Mouse (Mus musculus): ENCODE results near the gene Olfr491. TPM values are rescaled to one million over a fixed set of nuclear protein-coding genes. Genes with fewer than 3 reads are reported as not detected.

The Olfr491 gene
- not detected in 2 replicates for polyA plus RNA-seq (2012; rRNA removed)

GRCm38 (mm10) chr7:108313151-108313550 lies at the start of gene Olfr491:
Gene Olfr491, plus strand, starts transcription at chr7:108313451.
- 33% methylated on average over 1 of the region's 1 CpGs for WGBS
- no peak for DNase-seq (ENCODE audit: low read depth, low spot score)

GRCm38 (mm10) chr7:108288834-108289233 lies 24.4 kb upstream of the Olfr491 start, which contains the start of gene Olfr490:
Gene Olfr490, minus strand, starts transcription at chr7:108288934.
- no peak for DNase-seq (ENCODE audit: low read depth, low spot score)

GRCm38 (mm10) chr7:108323574-108323973 lies 10.3 kb downstream of the Olfr491 start, which contains the start of gene Olfr492:
Gene Olfr492, minus strand, starts transcription at chr7:108323674.
- no peak for DNase-seq (ENCODE audit: low read depth, low spot score)
- WGBS, result 69% methylated on average over 2 of the region's 2 CpGs

- WGBS, result 45% methylated on average over 1 of the region's 1 CpGs
- no peak for DNase-seq (ENCODE audit: low read depth, low spot score)
These were observed 33.6 kb downstream of the Olfr491 start, which contains the start of gene Olfr493 for GRCm38 (mm10) chr7:108346879-108347278. Gene Olfr493, minus strand, starts transcription at chr7:108346979.

- no peak for DNase-seq (ENCODE audit: low read depth, low spot score)
- WGBS, result 72% methylated on average over 3 of the region's 3 CpGs
These were observed 51.8 kb downstream of the Olfr491 start, which contains the start of gene Olfr494 for GRCm38 (mm10) chr7:108365035-108365434. Gene Olfr494, plus strand, starts transcription at chr7:108365335.

Other genes with a start within 250 kb of the Olfr491 start
- gene Olfr480, start 246.1 kb upstream of the Olfr491 start, polyA plus RNA-seq (2012; rRNA removed), result not detected in 2 replicates
- not detected in 2 replicates for gene Olfr481, start 233.6 kb upstream of the Olfr491 start, polyA plus RNA-seq (2012; rRNA removed)
- not detected in 2 replicates for gene Olfr482, start 215.9 kb upstream of the Olfr491 start, polyA plus RNA-seq (2012; rRNA removed)
- gene Olfr483, start 212.6 kb upstream of the Olfr491 start, polyA plus RNA-seq (2012; rRNA removed), result not detected in 2 replicates
- not detected in 2 replicates for gene Olfr484, start 186.0 kb upstream of the Olfr491 start, polyA plus RNA-seq (2012; rRNA removed)
- gene Olfr485, start 153.6 kb upstream of the Olfr491 start, polyA plus RNA-seq (2012; rRNA removed), result not detected in 2 replicates
- not detected in 2 replicates for gene Olfr486, start 140.7 kb upstream of the Olfr491 start, polyA plus RNA-seq (2012; rRNA removed)
- gene Olfr487, start 98.8 kb upstream of the Olfr491 start, polyA plus RNA-seq (2012; rRNA removed), result not detected in 2 replicates
- not detected in 2 replicates for gene Olfr488, start 55.1 kb upstream of the Olfr491 start, polyA plus RNA-seq (2012; rRNA removed)
- not detected in 2 replicates for gene Olfr490, start 24.5 kb upstream of the Olfr491 start, polyA plus RNA-seq (2012; rRNA removed)
- not detected in 2 replicates for gene Olfr492, start 10.2 kb downstream of the Olfr491 start, polyA plus RNA-seq (2012; rRNA removed)
- not detected in 2 replicates for gene Olfr493, start 33.5 kb downstream of the Olfr491 start, polyA plus RNA-seq (2012; rRNA removed)
- not detected in 2 replicates for gene Olfr494, start 51.9 kb downstream of the Olfr491 start, polyA plus RNA-seq (2012; rRNA removed)
- gene Olfr495, start 79.7 kb downstream of the Olfr491 start, polyA plus RNA-seq (2012; rRNA removed), result not detected in 2 replicates
- gene Olfr497, start 107.0 kb downstream of the Olfr491 start, polyA plus RNA-seq (2012; rRNA removed), result not detected in 2 replicates
- not detected in 2 replicates for gene Olfr498, start 151.9 kb downstream of the Olfr491 start, polyA plus RNA-seq (2012; rRNA removed)
- not detected in 2 replicates for gene Olfr502, start 211.6 kb downstream of the Olfr491 start, polyA plus RNA-seq (2012; rRNA removed)
- gene Olfr503, start 231.1 kb downstream of the Olfr491 start, polyA plus RNA-seq (2012; rRNA removed), result not detected in 2 replicates